Mouse (Mus musculus) G1E (cell line): Measurements from ENCODE around the gene Ndufa11.

Source experiments
- CTCF ChIP-seq: IDR thresholded peaks from 2 replicates; pipeline ENCODE4 v1.5.1; 2012; ENCODE audit warnings: low read depth, low read length, inconsistent platforms, mixed read lengths
- GATA1 ChIP-seq: IDR thresholded peaks from 2 replicates; pipeline ENCODE4 v1.6.1; 2012; ENCODE audit warnings: borderline replicate concordance, low read length, inconsistent platforms, mixed read lengths
- TAL1 ChIP-seq: conservative IDR thresholded peaks from 2 replicates; pipeline ENCODE4 v1.6.1; 2012; ENCODE audit warnings: low read depth, low read length, inconsistent platforms, mixed read lengths

GRCm38 (mm10) chr17:56753452-56753851 is 35.9 kb downstream of the Ndufa11 start:
- no peak for TF ChIP-seq GATA1
- no peak for TF ChIP-seq CTCF
- TF ChIP-seq TAL1 = no peak
